Mouse (Mus musculus): ENCODE results near the gene Cd5. TPM values are rescaled to one million over a fixed set of nuclear protein-coding genes. Genes with fewer than 3 reads are reported as not detected.

Gene Cd5
- polyA plus RNA-seq, 1 experiment from 2014 or later: 0.52 TPM

DNA sequence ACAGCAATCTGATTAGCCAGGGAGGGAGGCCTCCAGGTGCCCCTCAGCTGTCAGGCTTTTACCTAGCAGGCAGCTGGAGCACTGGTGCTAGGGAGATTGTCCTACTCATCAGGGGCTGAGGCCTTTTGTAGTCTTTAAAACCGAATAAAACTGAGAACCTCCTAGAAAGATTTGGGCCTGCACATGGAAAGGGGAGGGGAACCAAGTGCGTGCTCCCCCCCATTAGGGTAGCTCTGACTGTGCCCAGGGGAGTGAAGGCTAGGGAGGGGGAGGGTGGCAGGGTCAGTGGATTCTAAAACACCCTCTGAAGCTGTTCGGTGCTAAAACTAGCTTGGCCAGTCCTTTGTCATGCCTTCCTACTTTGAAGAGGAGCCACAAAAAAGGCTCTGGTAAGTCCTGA is 18.3 kb downstream of the Cd5 start:
- Histone ChIP-seq H3K4me2 (no peak overlapping the region), H3K4me3 (no peak overlapping the region), H3K9ac (no peak overlapping the region), H3K27ac (peak overlapping the region; percentile 51), H3K9me3 (no peaks in the 10 kb centered on the region), H3K36me3 (replicated peaks) (no peaks in the 10 kb centered on the region), H3K4me1 (peaks cover 26% of the 10 kb centered on the region), H3K27me3 (replicated peaks) (no peaks in the 10 kb centered on the region)
- no peak for ATAC-seq (replicated peaks)
- WGBS: 25% methylated on average over 3 of the region's 3 CpGs

DNA sequence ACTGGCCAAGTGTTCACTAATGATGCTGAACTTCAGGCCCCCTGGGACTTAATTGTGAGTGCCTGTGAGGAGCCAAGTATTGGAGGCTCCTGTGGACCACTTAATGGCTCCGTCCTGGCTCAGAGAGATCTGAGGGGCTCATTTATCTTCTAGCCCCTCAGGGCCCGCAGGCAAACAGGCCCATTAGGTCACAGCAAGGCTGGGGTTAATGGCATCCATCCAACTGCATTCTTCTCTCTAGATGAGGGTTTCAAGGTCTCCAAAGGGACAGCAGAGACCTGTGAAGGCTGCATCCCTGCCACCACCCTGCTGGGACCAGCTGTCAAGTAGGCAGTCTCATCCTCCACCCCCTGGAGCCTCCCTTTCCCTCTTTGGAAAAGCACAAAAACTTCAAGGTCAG is 19.1 kb downstream of the Cd5 start:
- H3K36me3 ChIP-seq (replicated peaks): no peaks in the 10 kb centered on the region
- peaks cover 26% of the 10 kb centered on the region for H3K4me1 ChIP-seq
- H3K4me3 ChIP-seq: no peak overlapping the region
- no peaks in the 10 kb centered on the region for H3K9me3 ChIP-seq
- peak overlapping the region; percentile 51 for H3K27ac ChIP-seq
- ATAC-seq (replicated peaks): peak; percentile 35; the same call in 1 of the 2 replicates
- no peak overlapping the region for H3K4me2 ChIP-seq
- 45% methylated on average over 2 of the region's 2 CpGs for WGBS
- no peak overlapping the region for H3K9ac ChIP-seq
- no peaks in the 10 kb centered on the region for H3K27me3 ChIP-seq (replicated peaks)

DNA sequence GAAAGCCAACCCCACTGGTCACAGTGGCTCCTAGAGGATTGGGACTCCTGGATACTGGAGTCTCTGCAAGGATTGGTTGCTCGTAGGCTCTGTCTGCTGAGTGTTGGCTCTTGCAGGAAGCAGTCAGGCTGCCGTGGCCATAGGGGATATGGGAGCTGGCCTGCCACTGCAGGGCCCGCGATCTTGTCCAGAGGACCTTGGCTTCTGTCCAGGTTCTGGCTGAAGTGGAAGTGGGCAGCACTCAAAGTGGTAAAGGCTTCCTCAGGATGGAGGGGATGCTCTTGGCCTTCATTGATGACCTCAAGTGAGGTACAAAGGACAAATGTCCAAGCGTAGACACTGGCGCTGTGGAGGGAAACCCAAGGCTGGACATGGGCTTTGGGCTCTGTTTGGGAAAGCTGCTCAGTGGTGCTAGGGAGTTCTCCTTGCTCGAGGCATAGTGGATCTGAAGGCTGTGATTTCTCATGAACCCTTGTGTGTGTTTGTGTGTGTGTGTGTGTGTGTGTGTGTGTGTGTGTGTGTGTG is 20.5 kb downstream of the Cd5 start:
- whole genome bisulfite sequencing: 81% methylated on average over 7 of the region's 7 CpGs
- no peak for ATAC-seq (replicated peaks)
- H3K27ac ChIP-seq: no peak overlapping the region
- no peak overlapping the region for H3K9ac ChIP-seq
- H3K36me3 ChIP-seq (replicated peaks): peaks cover 4% of the 10 kb centered on the region; the same call in 1 of the 2 replicates
- no peak overlapping the region for H3K4me3 ChIP-seq
- H3K4me2 ChIP-seq: no peak overlapping the region
- peaks cover 18% of the 10 kb centered on the region for H3K4me1 ChIP-seq
- no peaks in the 10 kb centered on the region for H3K9me3 ChIP-seq
- H3K27me3 ChIP-seq (replicated peaks): no peaks in the 10 kb centered on the region

DNA sequence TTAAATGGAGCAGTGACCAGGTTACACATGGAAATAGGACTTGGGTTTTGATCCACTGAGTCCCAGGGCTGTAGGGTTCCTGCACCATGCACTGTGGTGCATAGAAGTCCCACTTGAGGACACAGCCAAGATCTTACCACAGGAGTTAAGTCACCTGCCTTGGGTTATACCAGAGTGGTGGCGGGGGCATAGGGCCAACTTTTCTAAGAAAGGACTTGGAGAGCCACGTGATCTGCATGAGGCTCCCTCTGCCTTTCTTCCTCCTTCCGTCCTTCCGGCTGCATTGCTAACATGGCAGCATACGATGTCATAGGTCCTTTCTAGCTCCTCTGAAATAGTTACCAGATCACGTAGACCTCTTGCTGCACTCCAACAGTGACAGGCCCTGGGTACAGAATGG is 23.3 kb downstream of the Cd5 start:
- no peaks in the 10 kb centered on the region for H3K9me3 ChIP-seq
- H3K36me3 ChIP-seq (replicated peaks): peaks cover 30% of the 10 kb centered on the region
- no peak overlapping the region for H3K4me2 ChIP-seq
- H3K9ac ChIP-seq: no peak overlapping the region
- peaks cover 16% of the 10 kb centered on the region for H3K4me1 ChIP-seq
- peak overlapping the region; percentile 31; the same call in 1 of the 2 replicates for H3K27ac ChIP-seq
- no peaks in the 10 kb centered on the region for H3K27me3 ChIP-seq (replicated peaks)
- no peak for ATAC-seq (replicated peaks)
- H3K4me3 ChIP-seq: no peak overlapping the region
- 89% methylated on average over 6 of the region's 6 CpGs for WGBS

DNA sequence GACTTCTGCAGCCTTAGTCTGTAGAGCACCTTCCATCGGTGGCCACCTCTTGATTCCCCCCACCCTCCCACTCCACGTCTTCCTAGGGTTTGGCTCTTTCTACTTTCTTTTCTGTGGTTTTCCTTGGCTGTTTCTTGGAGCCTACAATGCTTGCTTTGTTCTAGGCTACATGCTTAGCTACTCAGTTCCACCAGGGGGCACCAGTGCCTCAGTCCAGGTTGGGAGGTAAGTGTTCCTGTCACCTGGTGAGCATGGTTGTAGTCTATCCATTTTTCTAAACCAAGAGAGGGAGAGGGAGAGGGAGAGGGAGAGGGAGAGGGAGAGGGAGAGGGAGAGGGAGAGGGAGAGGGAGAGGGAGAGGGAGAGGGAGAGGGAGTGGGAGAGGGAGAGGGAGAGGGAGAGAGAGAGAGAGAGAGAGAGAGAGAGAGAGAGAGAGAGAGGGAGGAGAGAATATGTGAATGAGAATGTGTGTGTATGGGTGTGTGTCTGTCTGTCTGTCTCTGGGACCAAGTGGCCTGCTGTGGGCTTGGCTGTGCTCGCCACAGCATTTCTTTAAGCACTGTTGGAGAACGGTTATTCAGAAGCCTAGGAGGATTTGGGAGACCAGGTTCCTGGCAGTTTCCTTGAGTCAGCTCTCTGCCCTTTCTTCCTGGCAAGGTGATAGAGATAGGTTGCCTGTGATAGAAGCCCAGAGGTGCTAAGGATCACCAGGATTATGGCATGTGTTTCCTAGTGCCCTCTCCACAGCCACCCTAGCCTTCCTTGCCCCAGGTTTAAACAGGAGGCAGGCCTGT is 23.9 kb downstream of the Cd5 start:
- Histone ChIP-seq H3K9me3 (no peaks in the 10 kb centered on the region), H3K27ac (peak overlapping the region; percentile 40; the same call in 1 of the 2 replicates), H3K4me1 (peaks cover 15% of the 10 kb centered on the region), H3K27me3 (replicated peaks) (no peaks in the 10 kb centered on the region), H3K9ac (no peak overlapping the region), H3K4me3 (no peak overlapping the region), H3K36me3 (replicated peaks) (peaks cover 30% of the 10 kb centered on the region), H3K4me2 (no peak overlapping the region)
- ATAC-seq (replicated peaks): peak; percentile 38; the same call in 1 of the 2 replicates
- 41% methylated on average over 4 of the region's 4 CpGs for WGBS

DNA sequence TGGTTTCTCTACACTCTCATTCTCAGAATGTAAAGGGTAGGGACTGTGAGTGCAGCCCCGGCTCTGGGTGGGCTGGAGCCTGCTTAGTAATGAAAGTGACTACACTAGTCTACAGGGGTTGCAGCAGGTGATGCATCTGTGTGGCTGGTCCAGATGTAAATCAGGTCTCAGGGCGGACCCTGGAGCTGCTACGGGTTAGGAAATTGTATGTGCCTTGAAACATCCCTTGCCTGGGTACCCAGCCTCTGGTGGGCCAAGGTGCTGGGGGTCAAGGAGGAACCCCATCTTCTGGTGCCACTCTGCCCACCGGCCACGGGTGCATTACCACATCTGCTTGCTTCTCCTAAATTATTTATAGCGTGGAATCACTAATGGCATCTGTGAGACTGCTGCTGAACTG is 24.6 kb downstream of the Cd5 start:
- no peak overlapping the region for H3K4me2 ChIP-seq
- peaks cover 30% of the 10 kb centered on the region for H3K36me3 ChIP-seq (replicated peaks)
- 84% methylated on average over 6 of the region's 6 CpGs for WGBS
- no peak overlapping the region for H3K4me3 ChIP-seq
- ATAC-seq (replicated peaks): no peak
- no peaks in the 10 kb centered on the region for H3K27me3 ChIP-seq (replicated peaks)
- no peaks in the 10 kb centered on the region for H3K9me3 ChIP-seq
- H3K27ac ChIP-seq: 0 out of 2 replicates have a peak overlapping the region, but pooled peaks have one; percentile 40
- H3K4me1 ChIP-seq: peaks cover 16% of the 10 kb centered on the region
- no peak overlapping the region for H3K9ac ChIP-seq

DNA sequence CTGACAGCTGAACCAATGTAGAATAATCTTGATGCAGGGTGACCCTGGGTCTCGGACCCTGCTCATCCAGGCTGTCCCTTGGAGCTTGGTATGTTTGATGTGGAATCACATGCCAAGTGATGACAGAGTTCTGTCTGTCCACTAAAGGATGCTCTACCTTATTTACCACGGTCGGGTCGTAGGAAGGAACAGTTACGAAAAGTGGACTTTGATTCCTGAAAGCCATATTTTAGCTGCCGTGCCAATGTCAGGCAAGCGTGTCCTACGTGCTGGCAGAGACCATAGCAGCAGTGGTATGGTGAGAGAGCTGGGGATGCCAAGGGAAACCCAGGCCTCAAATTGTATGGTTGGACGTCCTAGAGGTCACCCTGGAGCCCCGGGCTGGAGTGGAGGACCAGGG is 25.3 kb downstream of the Cd5 start:
- Histone ChIP-seq H3K9ac (no peak overlapping the region), H3K27ac (no peak overlapping the region), H3K36me3 (replicated peaks) (peaks cover 30% of the 10 kb centered on the region), H3K4me1 (peaks cover 20% of the 10 kb centered on the region), H3K9me3 (no peaks in the 10 kb centered on the region), H3K4me2 (no peak overlapping the region), H3K27me3 (replicated peaks) (no peaks in the 10 kb centered on the region), H3K4me3 (no peak overlapping the region)
- 95% methylated on average over 10 of the region's 10 CpGs for WGBS
- ATAC-seq (replicated peaks): no peak

DNA sequence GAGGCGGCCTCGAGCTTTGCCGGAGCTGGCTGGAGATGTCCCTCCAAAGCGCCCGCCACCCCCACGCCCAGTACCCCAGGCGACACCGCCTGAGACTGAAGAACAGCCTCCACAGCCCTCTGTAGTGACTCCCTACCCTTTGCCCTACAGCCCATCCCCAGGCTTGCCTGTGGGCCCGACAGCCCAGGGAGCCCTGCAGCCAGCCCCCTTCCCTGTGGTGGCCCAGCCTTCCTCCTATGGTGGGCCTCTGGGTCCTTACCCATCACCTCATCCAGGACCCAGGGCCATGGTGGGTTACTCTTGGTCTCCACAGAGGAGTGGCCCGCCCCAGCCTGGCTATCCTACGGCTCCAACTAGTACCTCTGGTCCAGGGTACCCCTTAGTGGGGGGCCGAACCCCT is 26.2 kb downstream of the Cd5 start:
- Histone ChIP-seq H3K36me3 (replicated peaks) (peaks cover 30% of the 10 kb centered on the region), H3K4me3 (no peak overlapping the region), H3K9ac (no peak overlapping the region), H3K4me1 (peaks cover 20% of the 10 kb centered on the region), H3K27me3 (replicated peaks) (no peaks in the 10 kb centered on the region), H3K27ac (no peak overlapping the region), H3K4me2 (no peak overlapping the region), H3K9me3 (no peaks in the 10 kb centered on the region)
- WGBS: 99% methylated on average over 12 of the region's 12 CpGs
- ATAC-seq (replicated peaks): no peak

DNA sequence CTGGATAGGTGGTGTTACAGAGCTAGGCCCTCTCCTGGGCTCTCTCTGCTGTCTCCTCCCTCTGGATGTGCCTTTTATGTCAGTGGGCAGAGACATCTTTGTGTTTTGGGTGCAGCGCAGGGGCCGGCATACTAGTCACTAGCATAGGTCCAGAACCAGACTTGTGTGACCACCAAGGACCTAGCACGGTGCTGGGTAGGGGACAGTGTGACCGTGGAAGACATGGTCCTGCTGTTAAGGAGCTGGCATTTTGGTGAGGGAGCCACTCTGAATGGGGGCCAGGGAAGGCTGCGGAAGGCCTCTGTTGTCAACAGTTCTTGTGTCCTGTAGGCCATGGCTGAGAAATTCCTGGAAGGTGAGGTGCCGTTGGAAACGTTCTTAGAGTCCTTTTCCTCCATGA is 26.6 kb downstream of the Cd5 start:
- Histone ChIP-seq H3K9me3 (no peaks in the 10 kb centered on the region), H3K4me3 (no peak overlapping the region), H3K4me1 (peaks cover 20% of the 10 kb centered on the region), H3K27me3 (replicated peaks) (no peaks in the 10 kb centered on the region), H3K27ac (no peak overlapping the region), H3K9ac (no peak overlapping the region), H3K4me2 (no peak overlapping the region), H3K36me3 (replicated peaks) (peaks cover 30% of the 10 kb centered on the region)
- 93% methylated on average over 7 of the region's 7 CpGs for WGBS
- ATAC-seq (replicated peaks): no peak

DNA sequence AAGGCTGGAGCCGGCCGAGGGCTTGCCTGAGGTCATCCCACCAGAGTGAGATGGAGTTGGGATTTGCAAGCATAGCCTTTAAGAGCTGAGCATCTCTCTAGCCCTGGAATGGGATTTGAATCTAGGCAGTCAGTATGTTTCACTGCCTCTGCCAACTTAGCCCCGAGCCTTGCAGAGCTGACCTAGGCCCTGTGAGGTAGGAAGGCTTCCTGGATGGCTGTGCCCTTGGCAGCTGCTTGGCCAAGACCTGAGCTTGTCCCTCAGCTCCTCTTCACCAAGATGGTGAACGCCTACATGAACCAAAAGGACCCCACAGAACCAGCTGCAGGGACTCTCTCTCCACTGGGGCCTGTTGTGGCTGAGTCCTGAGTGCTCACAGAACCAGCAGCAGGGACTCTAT is 28.1 kb downstream of the Cd5 start:
- no peaks in the 10 kb centered on the region for H3K27me3 ChIP-seq (replicated peaks)
- no peak overlapping the region for H3K4me2 ChIP-seq
- H3K4me1 ChIP-seq: peaks cover 20% of the 10 kb centered on the region
- ATAC-seq (replicated peaks): no peak
- H3K36me3 ChIP-seq (replicated peaks): peaks cover 30% of the 10 kb centered on the region
- 90% methylated on average over 4 of the region's 4 CpGs for WGBS
- no peak overlapping the region for H3K4me3 ChIP-seq
- H3K9me3 ChIP-seq: no peaks in the 10 kb centered on the region
- H3K27ac ChIP-seq: peak overlapping the region; percentile 80; the same call in 1 of the 2 replicates
- H3K9ac ChIP-seq: no peak overlapping the region; the same call in 1 of the 2 replicates

DNA sequence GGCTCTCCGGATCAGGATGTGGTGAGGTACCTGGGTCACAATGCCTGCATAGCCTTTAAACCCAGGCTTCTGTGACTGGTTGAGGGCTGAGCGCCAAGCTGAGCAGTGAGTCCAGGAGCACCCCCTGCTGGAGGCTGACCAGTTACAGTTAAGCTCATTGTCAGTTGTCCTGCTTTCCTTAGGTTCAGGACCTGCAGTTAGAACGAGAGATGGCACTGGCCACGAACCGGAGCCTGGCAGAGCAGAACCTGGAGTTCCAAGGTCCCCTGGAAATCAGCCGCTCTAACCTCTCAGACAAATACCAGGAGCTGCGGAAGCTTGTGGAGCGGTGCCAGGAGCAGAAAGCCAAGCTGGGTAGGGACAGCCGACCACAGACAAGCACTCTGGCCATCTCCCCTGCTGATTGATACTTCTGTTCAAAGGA is 28.7 kb downstream of the Cd5 start:
- Histone ChIP-seq H3K4me1 (peaks cover 24% of the 10 kb centered on the region), H3K4me2 (no peak overlapping the region), H3K27me3 (replicated peaks) (no peaks in the 10 kb centered on the region), H3K27ac (peak overlapping the region; percentile 80), H3K9me3 (no peaks in the 10 kb centered on the region), H3K9ac (no peak overlapping the region), H3K4me3 (no peak overlapping the region), H3K36me3 (replicated peaks) (peaks cover 30% of the 10 kb centered on the region)
- ATAC-seq (replicated peaks): peak; percentile 38; the same call in 1 of the 2 replicates
- 62% methylated on average over 9 of the region's 9 CpGs for WGBS

DNA sequence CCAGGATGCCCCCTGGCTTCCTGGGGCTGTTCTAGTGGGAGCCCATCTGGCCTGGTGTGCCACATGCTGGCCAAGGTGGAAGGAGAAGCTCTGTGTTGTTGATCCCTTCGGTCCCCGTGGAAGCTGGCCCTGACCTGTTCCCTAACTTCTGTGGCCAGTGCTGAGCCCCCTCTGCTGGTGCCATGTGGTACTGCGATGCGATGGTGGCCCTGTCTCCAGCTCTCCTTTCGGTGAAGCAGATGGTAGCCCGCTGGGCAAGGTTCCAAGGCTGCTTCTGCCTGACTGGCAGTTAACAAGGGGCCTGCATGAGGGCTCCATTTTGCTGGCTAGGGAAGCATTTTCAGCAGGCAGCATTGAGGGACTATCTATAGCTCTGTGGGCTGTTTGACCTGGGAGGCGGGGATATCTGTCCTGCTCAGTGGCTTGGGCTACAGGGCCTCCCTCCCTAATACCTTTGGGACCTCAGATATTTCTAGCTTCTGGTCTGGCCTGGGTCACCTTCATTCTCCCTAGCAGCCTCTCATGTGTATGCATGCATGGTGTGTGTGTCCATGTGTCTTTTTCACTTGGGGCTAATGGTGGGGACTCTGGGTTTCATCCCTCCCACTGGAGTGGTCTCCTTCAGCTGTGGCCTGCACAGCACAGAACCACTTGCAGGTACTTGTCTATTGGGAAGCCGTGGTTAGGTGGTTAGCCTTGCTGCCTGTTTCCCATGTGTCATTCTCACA is 29.3 kb downstream of the Cd5 start:
- H3K9me3 ChIP-seq: no peaks in the 10 kb centered on the region
- peak; percentile 76 for ATAC-seq (replicated peaks)
- peaks cover 27% of the 10 kb centered on the region for H3K4me1 ChIP-seq
- 14% methylated on average over 8 of the region's 8 CpGs for WGBS
- H3K4me2 ChIP-seq: no peak overlapping the region
- no peaks in the 10 kb centered on the region for H3K27me3 ChIP-seq (replicated peaks)
- peak overlapping the region; percentile 80 for H3K27ac ChIP-seq
- H3K36me3 ChIP-seq (replicated peaks): peaks cover 30% of the 10 kb centered on the region
- no peak overlapping the region for H3K4me3 ChIP-seq
- H3K9ac ChIP-seq: peak overlapping the region; percentile 12; the same call in 1 of the 2 replicates

All from midbrain, embryonic 15.5 days (tissue).